Mouse (Mus musculus): ENCODE results near the gene D3Ertd254e. TPM values are rescaled to one million over a fixed set of nuclear protein-coding genes. Genes with fewer than 3 reads are reported as not detected.

Gene D3Ertd254e
- polyA plus RNA-seq, 1 experiment = 0.33 TPM

GRCm38 (mm10) chr3:36138171-36138660 is 12.6 kb upstream of the D3Ertd254e start:
- 83% methylated on average over 1 of the region's 1 CpGs for WGBS
- no peaks in the 10 kb centered on the region for H3K27me3 ChIP-seq (ENCODE audit: control insufficient read depth, insufficient read depth, low read length)
- H3K27ac ChIP-seq (ENCODE audit: insufficient read depth, low read length) = no peak overlapping the region
- no peaks in the 10 kb centered on the region for H3K4me1 ChIP-seq (ENCODE audit: control insufficient read depth, insufficient read depth, insufficient read length)
- TF ChIP-seq CTCF (IDR thresholded peaks at IDR 0.05; ENCODE audit: extremely low read depth, insufficient read depth, insufficient read length, insufficient replicate concordance) (no peak), POLR2A (IDR thresholded peaks at IDR 0.05; ENCODE audit: low read depth, low read length) (no peak)
- H3K4me3 ChIP-seq (ENCODE audit: extremely low read depth, insufficient read depth, insufficient read length) = no peak overlapping the region
- no peaks in the 10 kb centered on the region for H3K36me3 ChIP-seq (ENCODE audit: control insufficient read depth, insufficient read depth, low read length)
- DNase-seq (ENCODE audit: low read depth in 1 of 2, low spot score in 2 of 2) = no peak

- TF ChIP-seq CTCF (IDR thresholded peaks at IDR 0.05; ENCODE audit: extremely low read depth, insufficient read depth, insufficient read length, insufficient replicate concordance) (no peak), POLR2A (IDR thresholded peaks at IDR 0.05; ENCODE audit: low read depth, low read length) (no peak)
- H3K4me3 ChIP-seq (ENCODE audit: extremely low read depth, insufficient read depth, insufficient read length) = no peak overlapping the region
- no peaks in the 10 kb centered on the region for H3K36me3 ChIP-seq (ENCODE audit: control insufficient read depth, insufficient read depth, low read length)
- DNase-seq (ENCODE audit: low read depth in 1 of 2, low spot score in 2 of 2) = no peak
- no peaks in the 10 kb centered on the region for H3K4me1 ChIP-seq (ENCODE audit: control insufficient read depth, insufficient read depth, insufficient read length)
- H3K27me3 ChIP-seq (ENCODE audit: control insufficient read depth, insufficient read depth, low read length) = no peaks in the 10 kb centered on the region
- H3K27ac ChIP-seq (ENCODE audit: insufficient read depth, low read length) = no peak overlapping the region
These were observed 11.8 kb upstream of the D3Ertd254e start for GRCm38 (mm10) chr3:36138996-36139395.

- TF ChIP-seq CTCF (IDR thresholded peaks at IDR 0.05; ENCODE audit: extremely low read depth, insufficient read depth, insufficient read length, insufficient replicate concordance) (no peak), POLR2A (IDR thresholded peaks at IDR 0.05; ENCODE audit: low read depth, low read length) (no peak)
- 27% methylated on average over 1 of the region's 1 CpGs for WGBS
- peaks cover 3% of the 10 kb centered on the region; the same call in 1 of the 2 replicates for H3K4me1 ChIP-seq (ENCODE audit: control insufficient read depth, insufficient read depth, insufficient read length)
- H3K27ac ChIP-seq (ENCODE audit: insufficient read depth, low read length) = no peak overlapping the region
- no peaks in the 10 kb centered on the region for H3K36me3 ChIP-seq (ENCODE audit: control insufficient read depth, insufficient read depth, low read length)
- peak overlapping the region; percentile 72; the same call in 1 of the 2 replicates for H3K4me3 ChIP-seq (ENCODE audit: extremely low read depth, insufficient read depth, insufficient read length)
- DNase-seq (ENCODE audit: low read depth in 1 of 2, low spot score in 2 of 2) = no peak
- no peaks in the 10 kb centered on the region for H3K27me3 ChIP-seq (ENCODE audit: control insufficient read depth, insufficient read depth, low read length)
These were observed 282 bp upstream of the D3Ertd254e start for GRCm38 (mm10) chr3:36150537-36150933.

GRCm38 (mm10) chr3:36155268-36155667 is 4.5 kb downstream of the D3Ertd254e start:
- peaks cover 3% of the 10 kb centered on the region; the same call in 1 of the 2 replicates for H3K4me1 ChIP-seq (ENCODE audit: control insufficient read depth, insufficient read depth, insufficient read length)
- no peak overlapping the region for H3K27ac ChIP-seq (ENCODE audit: insufficient read depth, low read length)
- DNase-seq (ENCODE audit: low read depth in 1 of 2, low spot score in 2 of 2) = no peak
- H3K4me3 ChIP-seq (ENCODE audit: extremely low read depth, insufficient read depth, insufficient read length) = no peak overlapping the region
- no peak for TF ChIP-seq CTCF (IDR thresholded peaks at IDR 0.05; ENCODE audit: extremely low read depth, insufficient read depth, insufficient read length, insufficient replicate concordance)
- no peak for TF ChIP-seq POLR2A (IDR thresholded peaks at IDR 0.05; ENCODE audit: low read depth, low read length)
- 76% methylated on average over 5 of the region's 5 CpGs for WGBS
- no peaks in the 10 kb centered on the region; the same call in 1 of the 2 replicates for H3K36me3 ChIP-seq (ENCODE audit: control insufficient read depth, insufficient read depth, low read length)
- no peaks in the 10 kb centered on the region for H3K27me3 ChIP-seq (ENCODE audit: control insufficient read depth, insufficient read depth, low read length)

- no peaks in the 10 kb centered on the region for H3K36me3 ChIP-seq (ENCODE audit: control insufficient read depth, insufficient read depth, low read length)
- no peak overlapping the region for H3K4me3 ChIP-seq (ENCODE audit: extremely low read depth, insufficient read depth, insufficient read length)
- DNase-seq (ENCODE audit: low read depth in 1 of 2, low spot score in 2 of 2) = no peak
- H3K4me1 ChIP-seq (ENCODE audit: control insufficient read depth, insufficient read depth, insufficient read length) = no peaks in the 10 kb centered on the region
- H3K27me3 ChIP-seq (ENCODE audit: control insufficient read depth, insufficient read depth, low read length) = no peaks in the 10 kb centered on the region
- 93% methylated on average over 1 of the region's 1 CpGs for WGBS
- H3K27ac ChIP-seq (ENCODE audit: insufficient read depth, low read length) = no peak overlapping the region
- TF ChIP-seq CTCF (IDR thresholded peaks at IDR 0.05; ENCODE audit: extremely low read depth, insufficient read depth, insufficient read length, insufficient replicate concordance) (no peak), POLR2A (IDR thresholded peaks at IDR 0.05; ENCODE audit: low read depth, low read length) (no peak)
These were observed 19.9 kb downstream of the D3Ertd254e start for GRCm38 (mm10) chr3:36170670-36171210.

- no peak overlapping the region for H3K27ac ChIP-seq (ENCODE audit: insufficient read depth, low read length)
- H3K4me1 ChIP-seq (ENCODE audit: control insufficient read depth, insufficient read depth, insufficient read length) = no peaks in the 10 kb centered on the region
- DNase-seq (ENCODE audit: low read depth in 1 of 2, low spot score in 2 of 2) = no peak
- no peak overlapping the region for H3K4me3 ChIP-seq (ENCODE audit: extremely low read depth, insufficient read depth, insufficient read length)
- TF ChIP-seq CTCF (IDR thresholded peaks at IDR 0.05; ENCODE audit: extremely low read depth, insufficient read depth, insufficient read length, insufficient replicate concordance) (no peak), POLR2A (IDR thresholded peaks at IDR 0.05; ENCODE audit: low read depth, low read length) (no peak)
- H3K36me3 ChIP-seq (ENCODE audit: control insufficient read depth, insufficient read depth, low read length) = no peaks in the 10 kb centered on the region
- 88% methylated on average over 1 of the region's 1 CpGs for WGBS
- H3K27me3 ChIP-seq (ENCODE audit: control insufficient read depth, insufficient read depth, low read length) = no peaks in the 10 kb centered on the region
These were observed 20.5 kb downstream of the D3Ertd254e start for GRCm38 (mm10) chr3:36171348-36171747.

GRCm38 (mm10) chr3:36173761-36174160 is 22.9 kb downstream of the D3Ertd254e start:
- no peak for DNase-seq (ENCODE audit: low read depth in 1 of 2, low spot score in 2 of 2)
- no peak overlapping the region for H3K27ac ChIP-seq (ENCODE audit: insufficient read depth, low read length)
- no peaks in the 10 kb centered on the region for H3K4me1 ChIP-seq (ENCODE audit: control insufficient read depth, insufficient read depth, insufficient read length)
- no peak for TF ChIP-seq POLR2A (IDR thresholded peaks at IDR 0.05; ENCODE audit: low read depth, low read length)
- no peak for TF ChIP-seq CTCF (IDR thresholded peaks at IDR 0.05; ENCODE audit: extremely low read depth, insufficient read depth, insufficient read length, insufficient replicate concordance)
- H3K36me3 ChIP-seq (ENCODE audit: control insufficient read depth, insufficient read depth, low read length) = no peaks in the 10 kb centered on the region
- H3K27me3 ChIP-seq (ENCODE audit: control insufficient read depth, insufficient read depth, low read length) = no peaks in the 10 kb centered on the region
- H3K4me3 ChIP-seq (ENCODE audit: extremely low read depth, insufficient read depth, insufficient read length) = no peak overlapping the region
- 85% methylated on average over 2 of the region's 2 CpGs for WGBS
